Mouse (Mus musculus): Measurements from ENCODE around the gene Serf1. TPM values are rescaled to one million over a fixed set of nuclear protein-coding genes. Genes with fewer than 3 reads are reported as not detected.
"Not testable (repeated sequence)": the region's sequence is repeated elsewhere in the genome, so short reads cannot be mapped to it uniquely, and the experiment has no call there.

Gene Serf1
- total RNA-seq, 2 experiments from 2014 or later: 15.1 to 22.9 TPM

DNA sequence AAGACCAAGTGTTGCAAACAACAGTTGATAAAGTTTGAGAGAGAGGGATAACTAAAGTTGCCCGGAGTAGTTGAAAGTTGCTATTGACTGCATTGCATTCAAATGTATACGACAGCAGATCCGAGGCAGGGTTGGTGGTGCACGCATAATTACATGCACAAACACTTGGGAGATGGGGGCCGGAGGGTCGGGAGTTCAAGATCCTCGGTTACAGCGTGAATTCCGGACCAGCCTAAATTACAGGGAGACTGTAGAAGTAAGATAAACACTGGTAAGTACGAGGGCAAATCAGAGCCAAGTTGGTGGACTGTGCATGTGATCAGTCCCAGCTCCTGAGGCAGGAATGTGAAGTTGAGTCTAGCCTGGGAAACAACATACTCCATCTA lies 17.4 kb downstream of the Serf1 start:
- DNase-seq (ENCODE audit: extremely low spot score in 1 of 2, low spot score in 2 of 2): no peak
- intact Hi-C loops (cut with DNase I): no loop called here
- Histone ChIP-seq H3K27ac (no peak overlapping the region), H3K4me3 (peak overlapping the region; percentile 88)
- TF ChIP-seq CTCF (IDR thresholded peaks at IDR 0.05): no peak

- DNase-seq (ENCODE audit: extremely low spot score in 1 of 2, low spot score in 2 of 2): no peak
- TF ChIP-seq CTCF (IDR thresholded peaks at IDR 0.05): no peak
- intact Hi-C loops (cut with DNase I): no loop called here
- Histone ChIP-seq H3K27ac (no peak overlapping the region), H3K4me3 (no peak overlapping the region)
These were observed 34.0 kb downstream of the Serf1 start for GRCm38 (mm10) chr13:100141646-100142314.

- no peak for DNase-seq (ENCODE audit: extremely low spot score in 1 of 2, low spot score in 2 of 2)
- no peak for TF ChIP-seq CTCF (IDR thresholded peaks at IDR 0.05)
- intact Hi-C loops (cut with DNase I): no loop called here
- no peak overlapping the region for H3K27ac ChIP-seq
- no peak overlapping the region for H3K4me3 ChIP-seq
These were observed 44.8 kb downstream of the Serf1 start for GRCm38 (mm10) chr13:100152659-100153058.

DNA sequence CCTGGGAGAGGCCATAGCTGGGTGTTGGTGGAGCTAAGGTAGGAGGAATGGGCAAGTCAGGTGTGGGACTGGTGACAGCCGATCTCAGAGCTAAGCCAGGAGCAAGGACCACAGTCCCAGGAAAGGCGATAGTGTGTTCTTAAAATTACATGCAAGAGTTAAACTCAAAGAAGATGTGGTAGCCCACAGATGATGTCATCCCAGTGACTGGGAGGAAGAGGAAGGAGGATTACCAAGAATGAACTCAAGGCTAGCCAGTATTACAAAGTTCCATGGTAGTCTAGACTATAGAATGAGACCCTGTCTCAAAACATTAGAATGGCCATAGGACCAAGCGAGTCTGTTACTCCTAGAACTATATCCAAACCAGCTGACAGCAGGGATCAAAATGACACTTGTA lies 48.8 kb downstream of the Serf1 start:
- intact Hi-C loops (cut with DNase I): no loop called here
- no peak for TF ChIP-seq CTCF (IDR thresholded peaks at IDR 0.05)
- H3K4me3 ChIP-seq: no peak overlapping the region
- no peak overlapping the region for H3K27ac ChIP-seq
- no peak for DNase-seq (ENCODE audit: extremely low spot score in 1 of 2, low spot score in 2 of 2)

GRCm38 (mm10) chr13:100161171-100161870 lies 53.5 kb downstream of the Serf1 start:
- H3K27ac ChIP-seq; DNase-seq (ENCODE audit: extremely low spot score in 1 of 2, low spot score in 2 of 2); intact Hi-C loops (cut with DNase I); H3K4me3 ChIP-seq: not testable (repeated sequence)

GRCm38 (mm10) chr13:100162467-100162866 lies 54.7 kb downstream of the Serf1 start:
- H3K27ac ChIP-seq; H3K4me3 ChIP-seq; DNase-seq (ENCODE audit: extremely low spot score in 1 of 2, low spot score in 2 of 2); intact Hi-C loops (cut with DNase I): not testable (repeated sequence)

Other genes starting within 250 kb of the Serf1 start
- 10 to 100 TPM; 24.2 to 27.1 TPM for gene Cartpt, start 206.9 kb upstream of the Serf1 start, total RNA-seq (2021)
- gene Mccc2, start 92.4 kb upstream of the Serf1 start, total RNA-seq (2021): 10 to 100 TPM; 22.9 to 26.9 TPM
- gene Bdp1, start 3.9 kb upstream of the Serf1 start, total RNA-seq (2021): 10 to 100 TPM; 44.1 to 54.6 TPM
- 10 to 100 TPM; 41.3 to 44.8 TPM for gene Smn1, start 16.8 kb downstream of the Serf1 start, total RNA-seq (2021)
- under 1 TPM; 0.42 to 0.48 TPM for gene Naip2, start 94.1 kb downstream of the Serf1 start, total RNA-seq (2021)
- gene Naip5, start 138.3 kb downstream of the Serf1 start, total RNA-seq (2021): under 1 TPM; 0.28 to 0.43 TPM
- under 1 TPM; 0.19 to 0.25 TPM for gene Naip6, start 209.7 kb downstream of the Serf1 start, total RNA-seq (2021)

Measured in left cerebral cortex, adult 2 months (tissue).